Mouse (Mus musculus) embryonic facial prominence, embryonic 12.5 days (tissue): Measurements from ENCODE around the gene Kdelr1. TPM values are rescaled to one million over a fixed set of nuclear protein-coding genes. Genes with fewer than 3 reads are reported as not detected.

Experiments
- ATAC-seq: fragments of 200-750 bp; cut with Nextera tagmentation; 2 replicates; pipeline ENCODE4 v1.8.0; 2017; ENCODE audit not compliant: insufficient number of reproducible peaks, insufficient read depth, low FRiP score, low TSS enrichment
- H3K27ac ChIP-seq: fragments of 300-500 bp; sonication (generic); 2 replicates; pipeline ENCODE4 v1.5.1; 2016; ENCODE audit warnings: mild to moderate bottlenecking
- H3K27me3 ChIP-seq: fragments of 300-500 bp; sonication (generic); 2 replicates; pipeline ENCODE4 v1.6.1; 2016; ENCODE audit warnings: mild to moderate bottlenecking, moderate library complexity
- H3K36me3 ChIP-seq: fragments of 300-500 bp; sonication (generic); 2 replicates; pipeline ENCODE4 v1.6.1; 2016; ENCODE audit warnings: mild to moderate bottlenecking
- H3K4me1 ChIP-seq: fragments of 300-500 bp; sonication (generic); 2 replicates; pipeline ENCODE4 v1.6.1; 2016
- H3K4me2 ChIP-seq: fragments of 300-500 bp; sonication (generic); replicated peaks from 2 replicates; pipeline ENCODE4 v1.6.1; 2016; ENCODE audit warnings: mild to moderate bottlenecking, moderate library complexity
- H3K4me3 ChIP-seq: fragments of 300-500 bp; sonication (generic); 2 replicates; pipeline ENCODE4 v1.5.1; 2016; ENCODE audit warnings: mild to moderate bottlenecking
- H3K9ac ChIP-seq: fragments of 300-500 bp; sonication (generic); 2 replicates; pipeline ENCODE4 v1.6.1; 2016; ENCODE audit warnings: mild to moderate bottlenecking, moderate library complexity
- H3K9me3 ChIP-seq: fragments of 300-500 bp; sonication (generic); 2 replicates; pipeline ENCODE4 v1.6.1; 2016; ENCODE audit warnings: mild to moderate bottlenecking, moderate library complexity
- WGBS: fragments of 180-500 bp; shearing (Covaris S2); methylation state at CpG from one replicate; pipeline ENCODE4 v1.1.7; 2016; 5-methylcytosine and 5-hydroxymethylcytosine counted together
- polyA plus RNA-seq: library from polyadenylated mRNA; unstranded; fragments of >200 nt; fragmentation: Nextera tagmentation; extraction: Ambion mirVana; gene quantifications from 2 replicates; pipeline ENCODE4 v1.2.1, GENCODE M21; 2016

Kdelr1 gene
- polyA plus RNA-seq, 1 experiment from 2014 or later = 53.6 TPM

- Histone ChIP-seq H3K4me1 (0 out of 2 replicates have a peak, but pooled peaks cover 8% of the 10 kb centered on the region), H3K4me2 (no peak overlapping the region), H3K9me3 (peaks cover 4% of the 10 kb centered on the region; the same call in 1 of the 2 replicates), H3K9ac (no peak overlapping the region), H3K36me3 (no peaks in the 10 kb centered on the region), H3K27ac (no peak overlapping the region), H3K4me3 (no peak overlapping the region), H3K27me3 (no peaks in the 10 kb centered on the region)
- no peak for ATAC-seq
- 48% methylated on average over 5 of the region's 5 CpGs for WGBS
Measured at GRCm38 (mm10) chr7:45901562-45901961, 29.0 kb downstream of the Kdelr1 start.

GRCm38 (mm10) chr7:45902481-45903002, 30.0 kb downstream of the Kdelr1 start:
- WGBS = 81% methylated on average over 12 of the region's 12 CpGs
- H3K9ac ChIP-seq = no peak overlapping the region
- H3K27ac ChIP-seq = no peak overlapping the region
- no peak overlapping the region for H3K4me3 ChIP-seq
- H3K36me3 ChIP-seq = peaks cover 5% of the 10 kb centered on the region; the same call in 1 of the 2 replicates
- 0 out of 2 replicates have a peak, but pooled peaks cover 6% of the 10 kb centered on the region for H3K4me1 ChIP-seq
- no peak for ATAC-seq
- H3K4me2 ChIP-seq = no peak overlapping the region
- H3K9me3 ChIP-seq = peaks cover 4% of the 10 kb centered on the region; the same call in 1 of the 2 replicates
- no peaks in the 10 kb centered on the region for H3K27me3 ChIP-seq

- H3K36me3 ChIP-seq = peaks cover 23% of the 10 kb centered on the region
- 82% methylated on average over 9 of the region's 9 CpGs for WGBS
- H3K27me3 ChIP-seq = no peaks in the 10 kb centered on the region
- no peak overlapping the region for H3K9ac ChIP-seq
- H3K4me3 ChIP-seq = no peak overlapping the region
- no peak overlapping the region for H3K27ac ChIP-seq
- no peaks in the 10 kb centered on the region for H3K4me1 ChIP-seq
- ATAC-seq = no peak
- H3K4me2 ChIP-seq = no peak overlapping the region
- peaks cover 4% of the 10 kb centered on the region; the same call in 1 of the 2 replicates for H3K9me3 ChIP-seq
Measured at GRCm38 (mm10) chr7:45906622-45907021, 34.0 kb downstream of the Kdelr1 start.

GRCm38 (mm10) chr7:45908384-45908783, 35.8 kb downstream of the Kdelr1 start:
- Histone ChIP-seq H3K27me3 (no peaks in the 10 kb centered on the region), H3K4me1 (no peaks in the 10 kb centered on the region), H3K9me3 (peaks cover 4% of the 10 kb centered on the region; the same call in 1 of the 2 replicates), H3K36me3 (peaks cover 23% of the 10 kb centered on the region), H3K9ac (no peak overlapping the region), H3K27ac (no peak overlapping the region), H3K4me2 (no peak overlapping the region), H3K4me3 (no peak overlapping the region)
- ATAC-seq = no peak

- Histone ChIP-seq H3K9me3 (no peaks in the 10 kb centered on the region; the same call in 1 of the 2 replicates), H3K27me3 (no peaks in the 10 kb centered on the region), H3K36me3 (peaks cover 23% of the 10 kb centered on the region), H3K4me1 (0 out of 2 replicates have a peak, but pooled peaks cover under 1% of the 10 kb centered on the region), H3K4me3 (no peak overlapping the region), H3K9ac (no peak overlapping the region), H3K4me2 (no peak overlapping the region), H3K27ac (no peak overlapping the region)
- no peak for ATAC-seq
- WGBS = 91% methylated on average over 16 of the region's 16 CpGs
Measured at GRCm38 (mm10) chr7:45909145-45909544, 36.6 kb downstream of the Kdelr1 start.

GRCm38 (mm10) chr7:45914067-45914466, 41.5 kb downstream of the Kdelr1 start:
- no peaks in the 10 kb centered on the region for H3K27me3 ChIP-seq
- H3K9ac ChIP-seq = no peak overlapping the region
- no peak overlapping the region for H3K4me3 ChIP-seq
- H3K4me1 ChIP-seq = peaks cover 32% of the 10 kb centered on the region
- ATAC-seq = no peak
- H3K4me2 ChIP-seq = no peak overlapping the region
- no peak overlapping the region for H3K27ac ChIP-seq
- H3K9me3 ChIP-seq = no peaks in the 10 kb centered on the region
- peaks cover 19% of the 10 kb centered on the region for H3K36me3 ChIP-seq
- 87% methylated on average over 6 of the region's 6 CpGs for WGBS

- H3K36me3 ChIP-seq = peaks cover 11% of the 10 kb centered on the region; the same call in 1 of the 2 replicates
- no peak overlapping the region for H3K27ac ChIP-seq
- H3K4me3 ChIP-seq = no peak overlapping the region
- H3K27me3 ChIP-seq = no peaks in the 10 kb centered on the region
- H3K4me1 ChIP-seq = peaks cover 40% of the 10 kb centered on the region
- H3K4me2 ChIP-seq = no peak overlapping the region
- no peak for ATAC-seq
- H3K9me3 ChIP-seq = no peaks in the 10 kb centered on the region
- no peak overlapping the region for H3K9ac ChIP-seq
- 88% methylated on average over 5 of the region's 5 CpGs for WGBS
Measured at GRCm38 (mm10) chr7:45915011-45915410, 42.4 kb downstream of the Kdelr1 start.

GRCm38 (mm10) chr7:45916056-45917003, 43.8 kb downstream of the Kdelr1 start:
- no peaks in the 10 kb centered on the region for H3K9me3 ChIP-seq
- H3K36me3 ChIP-seq = peaks cover 3% of the 10 kb centered on the region; the same call in 1 of the 2 replicates
- H3K27me3 ChIP-seq = no peaks in the 10 kb centered on the region
- WGBS = 36% methylated on average over 26 of the region's 26 CpGs
- H3K4me3 ChIP-seq = peak overlapping the region; percentile 23
- peak overlapping the region; percentile 94 for H3K27ac ChIP-seq
- H3K4me1 ChIP-seq = peaks cover 45% of the 10 kb centered on the region
- ATAC-seq = peak; percentile 81; the same call in 1 of the 2 replicates
- peak overlapping the region; percentile 52 for H3K9ac ChIP-seq
- H3K4me2 ChIP-seq = peak overlapping the region; percentile 52

GRCm38 (mm10) chr7:45917004-45917704, 44.6 kb downstream of the Kdelr1 start:
- Histone ChIP-seq H3K9ac (peak overlapping the region; percentile 40; the same call in 1 of the 2 replicates), H3K27ac (peak overlapping the region; percentile 94), H3K36me3 (peaks cover 3% of the 10 kb centered on the region; the same call in 1 of the 2 replicates), H3K9me3 (no peaks in the 10 kb centered on the region), H3K4me2 (peak overlapping the region; percentile 52), H3K4me1 (peaks cover 47% of the 10 kb centered on the region), H3K4me3 (peak overlapping the region; percentile 23), H3K27me3 (no peaks in the 10 kb centered on the region)
- 24% methylated on average over 13 of the region's 13 CpGs for WGBS
- no peak for ATAC-seq

- H3K9me3 ChIP-seq = no peaks in the 10 kb centered on the region
- H3K27ac ChIP-seq = peak overlapping the region; percentile 94
- H3K9ac ChIP-seq = peak overlapping the region; percentile 40; the same call in 1 of the 2 replicates
- no peaks in the 10 kb centered on the region for H3K27me3 ChIP-seq
- 85% methylated on average over 15 of the region's 15 CpGs for WGBS
- ATAC-seq = no peak
- peaks cover 55% of the 10 kb centered on the region for H3K4me1 ChIP-seq
- H3K4me2 ChIP-seq = 0 out of 2 replicates have a peak overlapping the region, but pooled peaks have one; percentile 52
- H3K36me3 ChIP-seq = peaks cover 3% of the 10 kb centered on the region; the same call in 1 of the 2 replicates
- no peak overlapping the region for H3K4me3 ChIP-seq
Measured at GRCm38 (mm10) chr7:45917926-45918325, 45.4 kb downstream of the Kdelr1 start.

- no peak overlapping the region for H3K9ac ChIP-seq
- H3K4me2 ChIP-seq = peak overlapping the region; percentile 45; the same call in 1 of the 2 replicates
- H3K36me3 ChIP-seq = peaks cover 3% of the 10 kb centered on the region; the same call in 1 of the 2 replicates
- WGBS = 69% methylated on average over 14 of the region's 14 CpGs
- ATAC-seq = no peak
- no peak overlapping the region for H3K4me3 ChIP-seq
- no peaks in the 10 kb centered on the region for H3K9me3 ChIP-seq
- H3K27me3 ChIP-seq = no peaks in the 10 kb centered on the region
- H3K27ac ChIP-seq = no peak overlapping the region
- peaks cover 59% of the 10 kb centered on the region for H3K4me1 ChIP-seq
Measured at GRCm38 (mm10) chr7:45919083-45919671, 46.6 kb downstream of the Kdelr1 start.
